Mouse (Mus musculus) heart, embryonic 14.5 days (tissue): ENCODE measurements around the gene Ebi3. TPM values are rescaled to one million over a fixed set of nuclear protein-coding genes. Genes with fewer than 3 reads are reported as not detected.

ENCODE experiments used
- ATAC-seq: fragments of 200-750 bp; cut with Nextera tagmentation; 2 replicates; pipeline ENCODE4 v1.8.0; 2017; ENCODE audit warnings: low read depth, moderate TSS enrichment; ENCODE audit not compliant: insufficient number of reproducible peaks, insufficient read depth, low FRiP score
- H3K27ac ChIP-seq, 2 experiments: fragments of 200-500 bp in 1 of 2; fragments of 300-500 bp in 1 of 2; sonication (generic) in 1 of 2; replicated peaks in 1 of 2; 2 replicates each; pipeline ENCODE4 v1.5.1; 2012 to 2014; ENCODE audit warnings: low read depth in 2 of 2, low read length in 2 of 2, control low read depth in 1 of 2, mild to moderate bottlenecking in 1 of 2, mixed read lengths in 1 of 2; ENCODE audit not compliant: control insufficient read depth in 1 of 2, insufficient read depth in 1 of 2
- H3K27me3 ChIP-seq: fragments of 300-500 bp; sonication (generic); 2 replicates; pipeline ENCODE4 v1.6.1; 2014; ENCODE audit warnings: mild to moderate bottlenecking, low read length, control low read depth; ENCODE audit not compliant: control insufficient read depth, insufficient read depth
- H3K36me3 ChIP-seq: fragments of 300-500 bp; sonication (generic); 2 replicates; pipeline ENCODE4 v1.6.1; 2014; ENCODE audit warnings: mild to moderate bottlenecking, control low read depth, low read length, mixed read lengths; ENCODE audit not compliant: control insufficient read depth, insufficient read depth
- H3K4me1 ChIP-seq, 2 experiments: fragments of 200-500 bp in 1 of 2; fragments of 300-500 bp in 1 of 2; sonication (generic) in 1 of 2; 2 replicates each; pipeline ENCODE4 v1.6.1; 2012 to 2014; ENCODE audit warnings: low read length in 2 of 2, control low read depth in 1 of 2, mixed read lengths in 1 of 2; ENCODE audit not compliant: control insufficient read depth in 2 of 2, insufficient read depth in 2 of 2
- H3K4me2 ChIP-seq: fragments of 300-500 bp; sonication (generic); 2 replicates; pipeline ENCODE4 v1.6.1; 2014; ENCODE audit warnings: mild to moderate bottlenecking, low read length
- H3K4me3 ChIP-seq, 2 experiments: fragments of 200-500 bp in 1 of 2; fragments of 300-500 bp in 1 of 2; sonication (generic) in 1 of 2; 2 replicates each; pipeline ENCODE4 v1.5.1; 2012 to 2014; ENCODE audit warnings: low read length in 2 of 2, mild to moderate bottlenecking in 2 of 2, control low read depth in 1 of 2, low read depth in 1 of 2, moderate library complexity in 1 of 2; ENCODE audit not compliant: control insufficient read depth in 1 of 2, insufficient read depth in 1 of 2
- H3K9ac ChIP-seq: fragments of 300-500 bp; sonication (generic); 2 replicates; pipeline ENCODE4 v1.6.1; 2014; ENCODE audit warnings: mild to moderate bottlenecking, low read length
- H3K9me3 ChIP-seq: fragments of 300-500 bp; sonication (generic); 2 replicates; pipeline ENCODE4 v1.6.1; 2016; ENCODE audit warnings: low read length, control low read depth; ENCODE audit not compliant: control insufficient read depth
- WGBS: fragments of 180-500 bp; shearing (Covaris S2); extraction: QIAGEN DNeasy Blood & Tissue Kit; methylation state at CpG from one replicate; pipeline ENCODE4 v1.1.7; 2014; 5-methylcytosine and 5-hydroxymethylcytosine counted together
- polyA plus RNA-seq: library from polyadenylated mRNA; unstranded; fragments of >200 nt; fragmentation: Nextera tagmentation; extraction: Ambion mirVana; gene quantifications from 2 replicates; pipeline ENCODE4 v1.2.1, GENCODE M21; 2014

The Ebi3 gene
- polyA plus RNA-seq, 1 experiment from 2014 or later = 1.0 TPM

- ATAC-seq = no peak
- no peak overlapping the region for H3K4me2 ChIP-seq
- WGBS = 61% methylated on average over 3 of the region's 3 CpGs
Observed at GRCm38 (mm10) chr17:55977301-55977700, 24.9 kb downstream of the Ebi3 start.

GRCm38 (mm10) chr17:55986030-55986961 is 33.9 kb downstream of the Ebi3 start, which contains the start of gene Fsd1:
Gene Fsd1 (plus strand): TSS chr17:55986509.
- Histone ChIP-seq H3K4me2 (peak within 1 kb of the TSS; percentile 60), H3K9me3 (0 out of 2 replicates have a peak, but pooled peaks cover 2% of the 10 kb centered on the region), H3K27ac (no peak within 1 kb of the TSS), H3K36me3 (no peaks in the 10 kb centered on the region), H3K4me1 (peaks cover 0 to 3% of the 10 kb centered on the region in 2 experiments; a peak in 2 of 4 replicates), H3K4me3 (peak within 1 kb of the TSS; percentile 35 to 37), H3K27me3 (peaks cover 29% of the 10 kb centered on the region), H3K9ac (0 out of 2 replicates have a peak within 1 kb of the TSS, but pooled peaks have one; percentile 39)
- WGBS = 11% methylated on average over 27 of the region's 35 CpGs
- no peak for ATAC-seq

More at GRCm38 (mm10) chr17:55977301-55977700, 24.9 kb downstream of the Ebi3 start:
- no peaks in the 10 kb centered on the region for H3K9me3 ChIP-seq
- no peak overlapping the region for H3K9ac ChIP-seq
- no peaks in the 10 kb centered on the region for H3K36me3 ChIP-seq
- H3K27me3 ChIP-seq = no peaks in the 10 kb centered on the region
- H3K4me3 ChIP-seq = no peak overlapping the region
- no peaks in the 10 kb centered on the region; a peak in 2 of 4 replicates for H3K4me1 ChIP-seq
- no peak overlapping the region for H3K27ac ChIP-seq

GRCm38 (mm10) chr17:55990278-55990898 is 37.9 kb downstream of the Ebi3 start:
- no peaks in the 10 kb centered on the region for H3K36me3 ChIP-seq
- no peak overlapping the region for H3K9ac ChIP-seq
- ATAC-seq = no peak; the same call in 1 of the 2 replicates
- no peaks in the 10 kb centered on the region for H3K9me3 ChIP-seq
- H3K4me3 ChIP-seq = no peak overlapping the region
- H3K27me3 ChIP-seq = peaks cover 24% of the 10 kb centered on the region
- peaks cover 0 to 3% of the 10 kb centered on the region in 2 experiments; a peak in 2 of 4 replicates for H3K4me1 ChIP-seq
- WGBS = 67% methylated on average over 8 of the region's 8 CpGs
- no peak overlapping the region for H3K27ac ChIP-seq
- no peak overlapping the region for H3K4me2 ChIP-seq

GRCm38 (mm10) chr17:55996007-55996406 is 43.6 kb downstream of the Ebi3 start:
- Histone ChIP-seq H3K9ac (no peak overlapping the region), H3K9me3 (no peaks in the 10 kb centered on the region), H3K36me3 (no peaks in the 10 kb centered on the region), H3K4me3 (no peak overlapping the region), H3K4me1 (peaks cover 0 to 3% of the 10 kb centered on the region in 2 experiments; a peak in 1 of 4 replicates), H3K27ac (no peak overlapping the region), H3K4me2 (no peak overlapping the region), H3K27me3 (peaks cover 10% of the 10 kb centered on the region; the same call in 1 of the 2 replicates)
- 85% methylated on average over 15 of the region's 15 CpGs for WGBS
- no peak for ATAC-seq

- Histone ChIP-seq H3K27ac (no peak overlapping the region), H3K27me3 (peaks cover 19% of the 10 kb centered on the region; the same call in 1 of the 2 replicates), H3K36me3 (no peaks in the 10 kb centered on the region), H3K9ac (no peak overlapping the region), H3K4me3 (0 out of 4 replicates have a peak overlapping the region, but pooled peaks of 1 of the 2 experiments have one; percentile 3), H3K4me1 (peaks cover 0 to 3% of the 10 kb centered on the region in 2 experiments; a peak in 1 of 4 replicates), H3K4me2 (peak overlapping the region; percentile 23), H3K9me3 (no peaks in the 10 kb centered on the region)
- WGBS = 11% methylated on average over 30 of the region's 30 CpGs
- no peak for ATAC-seq
Observed at GRCm38 (mm10) chr17:55999794-56000499, 47.5 kb downstream of the Ebi3 start.

- peaks cover 19% of the 10 kb centered on the region; the same call in 1 of the 2 replicates for H3K27me3 ChIP-seq
- no peaks in the 10 kb centered on the region for H3K36me3 ChIP-seq
- H3K4me3 ChIP-seq = no peak overlapping the region
- 72% methylated on average over 3 of the region's 3 CpGs for WGBS
- H3K9me3 ChIP-seq = no peaks in the 10 kb centered on the region
- peaks cover 9 to 11% of the 10 kb centered on the region in 2 experiments; a peak in 3 of 4 replicates for H3K4me1 ChIP-seq
- H3K27ac ChIP-seq = no peak overlapping the region
- no peak overlapping the region for H3K4me2 ChIP-seq
- H3K9ac ChIP-seq = no peak overlapping the region
- no peak for ATAC-seq
Observed at GRCm38 (mm10) chr17:56003000-56003399, 50.6 kb downstream of the Ebi3 start.
